Mouse (Mus musculus) ES-Bruce4 (cell line): Measurements from ENCODE around the gene Dcps.

Experiments used
- CTCF ChIP-seq: IDR thresholded peaks from one replicate; pipeline ENCODE4 v1.8.1; 2011; ENCODE audit warnings: low read depth, low read length
- EP300 ChIP-seq: IDR thresholded peaks from 2 replicates; pipeline ENCODE4 v1.6.1; 2011; ENCODE audit warnings: low read depth, low read length; ENCODE audit not compliant: insufficient read depth

GRCm38 (mm10) chr9:35105438-35105837, 70.4 kb downstream of the Dcps start:
- TF ChIP-seq EP300, result no peak
- TF ChIP-seq CTCF, result no peak
